Mouse (Mus musculus): ENCODE results near the gene Rcn3. TPM values are rescaled to one million over a fixed set of nuclear protein-coding genes. Genes with fewer than 3 reads are reported as not detected.

The Rcn3 gene
- 218 and 262 TPM in 2 replicates for polyA plus RNA-seq (2014; fragmentation: Nextera tagmentation; extraction: Ambion mirVana)

DNA sequence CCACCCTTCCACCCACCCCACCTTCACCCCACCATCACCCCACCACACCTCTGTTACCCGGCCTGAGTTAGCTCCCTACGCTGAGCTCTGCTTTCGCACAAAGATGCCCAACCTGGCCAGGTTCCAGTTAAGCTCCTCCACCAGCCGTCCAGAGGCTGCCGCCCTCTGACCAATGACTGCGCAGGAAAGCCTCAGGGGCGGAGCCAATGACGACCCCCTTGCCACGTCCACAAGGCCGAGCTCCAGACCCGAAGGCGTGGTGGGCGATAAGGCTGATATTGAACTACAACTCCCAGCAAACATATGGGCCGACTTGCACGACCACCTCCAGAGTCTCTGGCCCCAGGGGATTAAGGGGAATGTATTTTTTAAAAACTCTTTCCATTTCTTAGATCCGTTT is at the start of gene Rcn3:
Gene Rcn3, minus strand, starts transcription at position 174 of the 400 bp plus-strand sequence.
- Histone ChIP-seq H3K27ac (replicated peaks in 1 of 2; ENCODE audit: control insufficient read depth in 1 of 2, insufficient read depth in 1 of 2, low read depth in 2 of 2, low read length in 2 of 2) (peak within 1 kb of the TSS; percentile 81 to 82), H3K36me3 (ENCODE audit: control insufficient read depth, insufficient read depth, low read length) (peaks cover 19% of the 10 kb centered on the region), H3K4me1 (ENCODE audit: control insufficient read depth in 2 of 2, insufficient read depth in 2 of 2, low read length in 2 of 2) (peaks cover 7 to 14% of the 10 kb centered on the region in 2 experiments; a peak in 2 of 4 replicates), H3K4me3 (ENCODE audit: control insufficient read depth in 1 of 2, insufficient read depth in 1 of 2, low read depth in 1 of 2, low read length in 2 of 2) (peak within 1 kb of the TSS; percentile 52), H3K9ac (ENCODE audit: low read length) (peak within 1 kb of the TSS; percentile 78), H3K9me3 (ENCODE audit: control insufficient read depth, low read length) (no peaks in the 10 kb centered on the region), H3K27me3 (ENCODE audit: control insufficient read depth, insufficient read depth, low read length) (no peaks in the 10 kb centered on the region), H3K4me2 (ENCODE audit: low read length) (peak within 1 kb of the TSS; percentile 68)
- ATAC-seq (ENCODE audit: insufficient number of reproducible peaks, insufficient read depth, low FRiP score, low read depth) = peak; percentile 93
- WGBS = under 1% methylated on average over 16 of the region's 16 CpGs

DNA sequence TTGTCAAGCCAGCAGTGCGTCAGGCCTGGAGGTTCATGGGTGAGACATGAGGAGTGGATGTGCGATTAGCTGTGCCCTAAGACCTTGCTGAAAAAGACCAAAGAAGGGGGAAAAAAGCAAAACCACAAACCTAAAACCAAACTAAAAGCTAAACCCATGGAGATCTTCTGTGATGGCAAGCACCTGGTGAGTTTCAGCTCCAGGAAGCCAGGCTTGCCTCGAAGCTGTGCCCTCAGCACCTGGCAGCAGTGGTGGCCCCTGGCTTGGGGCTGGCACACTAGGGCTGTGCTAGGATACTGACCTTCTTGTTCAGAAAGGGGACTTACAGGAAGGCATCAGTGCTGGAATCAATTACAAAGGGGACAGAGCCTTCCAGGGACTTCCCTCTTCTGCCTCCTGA is 49.3 kb upstream of the Rcn3 start:
- H3K9me3 ChIP-seq (ENCODE audit: control insufficient read depth, low read length) = no peaks in the 10 kb centered on the region
- no peaks in the 10 kb centered on the region for H3K27me3 ChIP-seq (ENCODE audit: control insufficient read depth, insufficient read depth, low read length)
- no peak overlapping the region for H3K4me3 ChIP-seq (ENCODE audit: control insufficient read depth in 1 of 2, insufficient read depth in 1 of 2, low read depth in 1 of 2, low read length in 2 of 2)
- no peak overlapping the region for H3K27ac ChIP-seq (replicated peaks in 1 of 2; ENCODE audit: control insufficient read depth in 1 of 2, insufficient read depth in 1 of 2, low read depth in 2 of 2, low read length in 2 of 2)
- peaks cover 44% of the 10 kb centered on the region for H3K36me3 ChIP-seq (ENCODE audit: control insufficient read depth, insufficient read depth, low read length)
- 92% methylated on average over 3 of the region's 3 CpGs for WGBS
- ATAC-seq (ENCODE audit: insufficient number of reproducible peaks, insufficient read depth, low FRiP score, low read depth) = no peak
- no peaks in the 10 kb centered on the region; a peak in 1 of 4 replicates for H3K4me1 ChIP-seq (ENCODE audit: control insufficient read depth in 2 of 2, insufficient read depth in 2 of 2, low read length in 2 of 2)
- no peak overlapping the region for H3K4me2 ChIP-seq (ENCODE audit: low read length)
- H3K9ac ChIP-seq (ENCODE audit: low read length) = no peak overlapping the region

DNA sequence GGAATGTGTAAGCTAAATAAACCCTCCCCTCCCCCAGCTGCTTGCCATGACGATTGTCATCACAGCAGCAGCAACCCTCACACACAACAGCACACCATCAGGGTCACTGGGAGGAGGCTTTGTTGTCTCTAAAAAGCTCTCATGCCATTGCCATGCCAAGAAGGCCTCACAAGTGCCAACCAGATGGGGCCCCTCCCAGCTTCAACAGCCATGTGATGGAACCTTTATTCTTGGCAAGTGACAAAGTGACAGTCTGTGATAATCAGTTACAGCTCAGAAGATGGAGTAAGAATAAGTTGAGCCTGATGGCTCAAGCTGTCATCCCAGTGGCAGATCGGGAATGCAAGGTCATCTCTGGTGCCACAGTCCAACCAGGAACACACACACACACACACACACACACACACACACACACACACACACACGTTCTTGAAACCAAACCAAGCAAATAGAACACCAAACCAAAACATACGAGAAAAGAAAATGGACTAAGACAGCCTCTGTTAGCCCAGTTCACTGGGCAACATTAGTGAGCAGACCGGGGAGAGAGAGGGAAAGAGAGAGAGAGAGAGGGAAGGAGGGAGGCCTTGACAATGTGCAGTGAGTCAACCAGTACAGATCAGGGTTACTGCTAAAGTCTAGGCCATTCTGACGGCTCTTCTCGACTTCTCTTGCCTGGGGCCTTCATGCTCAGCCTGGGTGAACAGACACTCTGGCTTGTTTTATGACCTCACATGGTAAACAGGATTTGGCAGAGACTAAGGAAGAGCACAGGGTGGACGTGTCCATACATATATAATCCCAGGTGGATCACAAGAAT is 48.1 kb upstream of the Rcn3 start:
- peaks cover 6% of the 10 kb centered on the region; the same call in 1 of the 2 replicates for H3K27me3 ChIP-seq (ENCODE audit: control insufficient read depth, insufficient read depth, low read length)
- ATAC-seq (ENCODE audit: insufficient number of reproducible peaks, insufficient read depth, low FRiP score, low read depth) = no peak
- H3K27ac ChIP-seq (replicated peaks in 1 of 2; ENCODE audit: control insufficient read depth in 1 of 2, insufficient read depth in 1 of 2, low read depth in 2 of 2, low read length in 2 of 2) = no peak overlapping the region
- H3K4me1 ChIP-seq (ENCODE audit: control insufficient read depth in 2 of 2, insufficient read depth in 2 of 2, low read length in 2 of 2) = peaks cover 0 to 5% of the 10 kb centered on the region in 2 experiments; a peak in 2 of 4 replicates
- peaks cover 32% of the 10 kb centered on the region for H3K36me3 ChIP-seq (ENCODE audit: control insufficient read depth, insufficient read depth, low read length)
- no peak overlapping the region for H3K4me2 ChIP-seq (ENCODE audit: low read length)
- no peaks in the 10 kb centered on the region for H3K9me3 ChIP-seq (ENCODE audit: control insufficient read depth, low read length)
- no peak overlapping the region for H3K4me3 ChIP-seq (ENCODE audit: control insufficient read depth in 1 of 2, insufficient read depth in 1 of 2, low read depth in 1 of 2, low read length in 2 of 2)
- 67% methylated on average over 8 of the region's 8 CpGs for WGBS
- no peak overlapping the region for H3K9ac ChIP-seq (ENCODE audit: low read length)

DNA sequence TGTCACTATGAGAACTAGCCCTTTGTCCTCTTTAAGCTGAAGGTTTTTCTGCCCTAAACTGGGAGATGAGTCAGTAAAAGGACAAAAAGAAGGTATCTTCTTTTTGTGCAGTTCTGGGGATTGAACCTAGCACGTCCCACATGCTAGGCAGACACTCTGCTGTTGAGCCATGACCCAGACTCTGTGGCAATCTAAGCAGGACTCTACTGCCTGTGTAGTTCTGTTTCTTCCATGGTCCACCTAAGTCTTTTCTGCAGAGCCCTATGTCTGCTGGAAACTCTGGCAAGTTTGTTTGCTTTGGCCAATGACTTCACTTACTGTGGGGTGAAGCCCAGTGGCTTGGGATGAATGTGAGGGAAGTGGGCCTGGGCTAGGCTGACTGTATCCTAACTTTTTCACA is 46.4 kb upstream of the Rcn3 start:
- no peak overlapping the region for H3K27ac ChIP-seq (replicated peaks in 1 of 2; ENCODE audit: control insufficient read depth in 1 of 2, insufficient read depth in 1 of 2, low read depth in 2 of 2, low read length in 2 of 2)
- H3K9ac ChIP-seq (ENCODE audit: low read length) = no peak overlapping the region; the same call in 1 of the 2 replicates
- 85% methylated on average over 1 of the region's 1 CpGs for WGBS
- no peak overlapping the region for H3K4me3 ChIP-seq (ENCODE audit: control insufficient read depth in 1 of 2, insufficient read depth in 1 of 2, low read depth in 1 of 2, low read length in 2 of 2)
- H3K9me3 ChIP-seq (ENCODE audit: control insufficient read depth, low read length) = no peaks in the 10 kb centered on the region
- no peak for ATAC-seq (ENCODE audit: insufficient number of reproducible peaks, insufficient read depth, low FRiP score, low read depth)
- H3K4me1 ChIP-seq (ENCODE audit: control insufficient read depth in 2 of 2, insufficient read depth in 2 of 2, low read length in 2 of 2) = peaks cover 0 to 5% of the 10 kb centered on the region in 2 experiments; a peak in 2 of 4 replicates
- peaks cover 6% of the 10 kb centered on the region; the same call in 1 of the 2 replicates for H3K27me3 ChIP-seq (ENCODE audit: control insufficient read depth, insufficient read depth, low read length)
- H3K36me3 ChIP-seq (ENCODE audit: control insufficient read depth, insufficient read depth, low read length) = peaks cover 16% of the 10 kb centered on the region
- no peak overlapping the region for H3K4me2 ChIP-seq (ENCODE audit: low read length)

DNA sequence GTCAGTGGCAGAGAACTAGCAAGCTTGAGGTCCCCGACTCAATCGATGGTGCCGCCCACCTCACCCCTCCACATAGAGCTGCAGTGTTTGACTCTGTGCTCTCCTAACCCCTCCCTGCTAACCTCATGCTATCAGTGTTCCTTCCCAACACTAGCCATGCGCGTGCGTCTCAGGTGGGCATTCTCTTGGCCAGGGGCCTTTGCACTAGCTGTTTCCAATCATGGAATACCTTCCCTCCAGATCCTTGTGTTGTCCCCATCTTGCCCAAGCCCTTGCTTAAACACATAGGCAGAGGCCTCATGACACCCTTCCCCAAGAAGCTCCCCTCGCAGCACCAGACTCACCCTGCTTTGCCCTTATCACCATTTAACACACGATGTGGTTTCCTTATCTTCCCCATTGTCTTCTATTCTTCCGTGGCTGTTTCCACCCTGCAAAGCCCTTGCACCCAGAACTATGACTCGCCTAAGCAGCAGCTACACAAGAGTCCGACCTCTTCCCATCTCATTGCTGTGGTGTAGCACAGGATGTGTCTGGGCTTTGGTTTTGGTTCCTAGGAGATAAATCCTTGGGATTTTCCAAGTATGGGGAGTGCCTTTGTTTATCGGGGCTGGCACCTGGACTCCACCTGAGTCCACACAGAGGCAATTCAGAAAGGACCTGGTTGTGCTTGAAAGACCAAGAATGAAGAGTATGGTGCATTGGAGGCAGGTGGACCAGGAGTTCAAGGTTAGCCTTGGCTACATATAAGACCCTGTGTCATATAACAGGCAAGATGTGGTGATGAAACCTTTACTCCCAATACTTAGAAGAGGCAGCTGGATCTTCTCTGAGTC is 45.4 kb upstream of the Rcn3 start:
- Histone ChIP-seq H3K4me3 (ENCODE audit: control insufficient read depth in 1 of 2, insufficient read depth in 1 of 2, low read depth in 1 of 2, low read length in 2 of 2) (no peak overlapping the region), H3K9ac (ENCODE audit: low read length) (no peak overlapping the region), H3K4me1 (ENCODE audit: control insufficient read depth in 2 of 2, insufficient read depth in 2 of 2, low read length in 2 of 2) (peaks cover 0 to 5% of the 10 kb centered on the region in 2 experiments; a peak in 2 of 4 replicates), H3K36me3 (ENCODE audit: control insufficient read depth, insufficient read depth, low read length) (peaks cover 6% of the 10 kb centered on the region), H3K9me3 (ENCODE audit: control insufficient read depth, low read length) (no peaks in the 10 kb centered on the region), H3K27ac (replicated peaks in 1 of 2; ENCODE audit: control insufficient read depth in 1 of 2, insufficient read depth in 1 of 2, low read depth in 2 of 2, low read length in 2 of 2) (no peak overlapping the region), H3K4me2 (ENCODE audit: low read length) (no peak overlapping the region), H3K27me3 (ENCODE audit: control insufficient read depth, insufficient read depth, low read length) (peaks cover 6% of the 10 kb centered on the region; the same call in 1 of the 2 replicates)
- 61% methylated on average over 12 of the region's 12 CpGs for WGBS
- no peak for ATAC-seq (ENCODE audit: insufficient number of reproducible peaks, insufficient read depth, low FRiP score, low read depth)

DNA sequence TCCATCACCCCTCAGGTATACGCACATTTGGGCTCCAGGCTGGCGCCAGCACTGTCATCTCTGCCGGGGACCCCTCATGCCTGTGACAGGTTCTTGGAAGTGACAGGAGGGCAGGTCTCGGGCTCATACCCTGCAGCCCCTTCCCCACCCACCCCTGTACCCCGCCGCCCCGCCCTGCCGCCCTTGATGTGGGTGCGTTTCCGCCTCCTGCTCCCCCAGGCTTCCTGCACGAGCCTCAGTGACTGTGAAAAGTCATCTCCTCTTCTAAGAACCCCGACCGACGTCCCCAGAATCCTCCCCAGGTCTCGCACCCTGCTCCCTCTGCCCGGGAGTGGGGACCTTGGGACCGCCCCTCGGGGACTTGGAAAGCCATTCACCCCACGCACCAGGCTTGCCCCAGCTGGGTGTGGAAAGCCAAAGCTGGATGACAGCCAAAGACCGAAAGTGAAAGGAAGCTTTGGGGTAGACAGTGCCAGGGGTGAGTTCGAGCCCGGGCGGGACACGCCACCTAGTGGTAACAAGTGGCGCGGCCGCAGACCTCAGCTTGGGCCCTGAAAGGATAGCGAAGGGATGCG is 44.1 kb upstream of the Rcn3 start, which contains the start of the genes Gm45713 and Flt3l:
Gene Gm45713, minus strand, starts transcription at position 239 of the 575 bp plus-strand sequence.
Gene Flt3l, minus strand, starts transcription at position 440 of the 575 bp plus-strand sequence.
- Histone ChIP-seq H3K4me1 (ENCODE audit: control insufficient read depth in 2 of 2, insufficient read depth in 2 of 2, low read length in 2 of 2) (peaks cover 0 to 8% of the 10 kb centered on the region in 2 experiments; a peak in 2 of 4 replicates), H3K4me3 (ENCODE audit: control insufficient read depth in 1 of 2, insufficient read depth in 1 of 2, low read depth in 1 of 2, low read length in 2 of 2) (peak within 1 kb of the TSS; percentile 60 to 79), H3K27ac (replicated peaks in 1 of 2; ENCODE audit: control insufficient read depth in 1 of 2, insufficient read depth in 1 of 2, low read depth in 2 of 2, low read length in 2 of 2) (no peak within 1 kb of the TSS), H3K9me3 (ENCODE audit: control insufficient read depth, low read length) (no peaks in the 10 kb centered on the region), H3K4me2 (ENCODE audit: low read length) (peak within 1 kb of the TSS; percentile 79), H3K27me3 (ENCODE audit: control insufficient read depth, insufficient read depth, low read length) (peaks cover 6% of the 10 kb centered on the region; the same call in 1 of the 2 replicates), H3K36me3 (ENCODE audit: control insufficient read depth, insufficient read depth, low read length) (no peaks in the 10 kb centered on the region), H3K9ac (ENCODE audit: low read length) (peak within 1 kb of the TSS; percentile 75)
- WGBS = 2% methylated on average over 29 of the region's 29 CpGs
- peak; percentile 64 for ATAC-seq (ENCODE audit: insufficient number of reproducible peaks, insufficient read depth, low FRiP score, low read depth)

DNA sequence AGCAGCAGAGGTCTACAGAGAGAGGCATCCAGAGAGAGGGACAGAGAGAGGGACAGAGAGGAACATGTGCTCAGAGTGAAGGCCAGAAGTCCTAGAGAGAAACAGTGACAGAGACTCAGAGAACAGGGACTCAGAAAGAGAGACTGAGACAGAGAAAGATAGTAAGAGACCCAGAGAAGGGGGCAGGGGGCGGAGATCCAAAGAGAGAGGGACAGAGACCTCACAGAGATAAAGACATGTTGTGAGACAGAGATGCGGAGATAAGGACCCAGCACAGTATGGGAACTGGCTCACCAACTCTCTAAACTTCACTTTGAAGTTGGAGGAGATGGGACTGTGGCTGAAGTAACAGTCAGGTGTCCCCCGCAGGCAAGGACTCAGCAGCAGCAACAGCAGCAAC is 43.3 kb upstream of the Rcn3 start:
- WGBS = 59% methylated on average over 3 of the region's 3 CpGs
- peaks cover 0 to 8% of the 10 kb centered on the region in 2 experiments; a peak in 2 of 4 replicates for H3K4me1 ChIP-seq (ENCODE audit: control insufficient read depth in 2 of 2, insufficient read depth in 2 of 2, low read length in 2 of 2)
- peak overlapping the region in 1 of 2 experiments; percentile 60; a peak in 1 of 4 replicates for H3K4me3 ChIP-seq (ENCODE audit: control insufficient read depth in 1 of 2, insufficient read depth in 1 of 2, low read depth in 1 of 2, low read length in 2 of 2)
- H3K36me3 ChIP-seq (ENCODE audit: control insufficient read depth, insufficient read depth, low read length) = no peaks in the 10 kb centered on the region
- peak overlapping the region; percentile 79 for H3K4me2 ChIP-seq (ENCODE audit: low read length)
- no peak overlapping the region for H3K9ac ChIP-seq (ENCODE audit: low read length)
- peaks cover 6% of the 10 kb centered on the region; the same call in 1 of the 2 replicates for H3K27me3 ChIP-seq (ENCODE audit: control insufficient read depth, insufficient read depth, low read length)
- no peak overlapping the region for H3K27ac ChIP-seq (replicated peaks in 1 of 2; ENCODE audit: control insufficient read depth in 1 of 2, insufficient read depth in 1 of 2, low read depth in 2 of 2, low read length in 2 of 2)
- H3K9me3 ChIP-seq (ENCODE audit: control insufficient read depth, low read length) = no peaks in the 10 kb centered on the region
- ATAC-seq (ENCODE audit: insufficient number of reproducible peaks, insufficient read depth, low FRiP score, low read depth) = no peak

Data from heart, embryonic 14.5 days (tissue).